10 mouse cellular contexts compared by ENCODE assay signal in genomic region chr5:122208909-122209308, GRCm38 (mm10). TPM values are rescaled to one million over a fixed set of nuclear protein-coding genes. Genes with fewer than 3 reads are reported as not detected.
DNase-seq lines count a peak whose midpoint lies in the region; ATAC-seq and TF ChIP-seq lines count a peak whose summit lies in the region.
"Had no signal": no experiment of that assay in that cellular context is flagged by ENCODE, and none has a peak within 500 bp of the region (broad histone marks: within the 10 kb centered on the region; RNA-seq: fewer than 3 reads in every experiment).

No protein-coding gene starts in this region.

- H3K36me3 ChIP-seq in forebrain, embryonic 10.5 days (replicated peaks) = no peaks in the 10 kb centered on the region
- H3K36me3 ChIP-seq in forebrain, embryonic 15.5 days = no peaks in the 10 kb centered on the region
- H3K36me3 ChIP-seq in kidney, embryonic 16.5 days (ENCODE audit: insufficient read depth, low read length) = no peaks in the 10 kb centered on the region
- peaks cover 5% of the 10 kb centered on the region for H3K36me3 ChIP-seq in splenic B cell, adult 2 months (ENCODE audit: control insufficient read depth, insufficient read depth, low read length, poor library complexity, severe bottlenecking)

- H3K4me2 ChIP-seq in forebrain, embryonic 15.5 days (replicated peaks) = no peak overlapping the region
- peak overlapping the region; percentile 64 for H3K4me2 ChIP-seq in kidney, embryonic 16.5 days (replicated peaks; ENCODE audit: low read depth, low read length)

- no peak for DNase-seq in forebrain, embryonic 10.5 days (ENCODE audit: extremely low spot score, low spot score)
- no peak for DNase-seq in kidney, adult 8-10 months
- DNase-seq in splenic B cell, adult 2 months (ENCODE audit: low read depth, low spot score) = peak; percentile 30
- no peak for DNase-seq in gastrocnemius, postnatal 36 days
- DNase-seq in retina, embryonic 14.5 days (ENCODE audit: low spot score) = no peak
- DNase-seq: cerebellum, postnatal 25 days had no signal

- TF ChIP-seq CTCF in bone marrow, adult 2 months (IDR thresholded peaks at IDR 0.05; ENCODE audit: control insufficient read depth, insufficient read depth, low read length) = no peak

- WGBS in forebrain, embryonic 10.5 days = 38% methylated on average over 6 of the region's 6 CpGs
- 39% methylated on average over 6 of the region's 6 CpGs for WGBS in forebrain, embryonic 15.5 days
- WGBS in kidney, embryonic 16.5 days = 40% methylated on average over 6 of the region's 6 CpGs
- WGBS in bone marrow, adult 2 months = 38% methylated on average over 6 of the region's 6 CpGs

- H3K9ac ChIP-seq in forebrain, embryonic 15.5 days (replicated peaks) = no peak overlapping the region
- H3K9ac ChIP-seq in kidney, embryonic 16.5 days (replicated peaks; ENCODE audit: low read length) = peak overlapping the region; percentile 70; the same call in 1 of the 2 replicates

- no peak for ATAC-seq in forebrain, embryonic 15.5 days (replicated peaks)
- ATAC-seq in kidney, embryonic 16.5 days (ENCODE audit: low FRiP score, low TSS enrichment) = no peak

- peak overlapping the region; percentile 52 for H3K4me3 ChIP-seq in forebrain, embryonic 10.5 days
- no peak overlapping the region for H3K4me3 ChIP-seq in forebrain, embryonic 15.5 days
- no peak overlapping the region for H3K4me3 ChIP-seq in kidney, embryonic 16.5 days (ENCODE audit: low read length)
- no peak overlapping the region for H3K4me3 ChIP-seq in bone marrow, adult 2 months (replicated peaks; ENCODE audit: control insufficient read depth, low read depth, low read length)

- no peak for TF ChIP-seq POLR2A in bone marrow, adult 2 months (IDR thresholded peaks at IDR 0.05; ENCODE audit: borderline replicate concordance, control insufficient read depth, low read depth, low read length)

- H3K27ac ChIP-seq in forebrain, embryonic 10.5 days = peak overlapping the region; percentile 89
- H3K27ac ChIP-seq in forebrain, embryonic 15.5 days (replicated peaks) = no peak overlapping the region
- H3K27ac ChIP-seq in kidney, embryonic 16.5 days (ENCODE audit: low read length) = peak overlapping the region; percentile 79
- peak overlapping the region; percentile 72 for H3K27ac ChIP-seq in bone marrow, adult 2 months (ENCODE audit: control insufficient read depth, insufficient read depth, low read depth, low read length, poor library complexity)
- H3K27ac ChIP-seq: hindbrain, postnatal 0 days had no signal

- no peaks in the 10 kb centered on the region for H3K27me3 ChIP-seq in forebrain, embryonic 10.5 days (ENCODE audit: poor library complexity, severe bottlenecking)
- H3K27me3 ChIP-seq in forebrain, embryonic 15.5 days = no peaks in the 10 kb centered on the region
- no peaks in the 10 kb centered on the region for H3K27me3 ChIP-seq in kidney, embryonic 16.5 days (ENCODE audit: insufficient read depth, low read length)
- no peaks in the 10 kb centered on the region for H3K27me3 ChIP-seq in splenic B cell, adult 2 months (ENCODE audit: control insufficient read depth, insufficient read depth, low read length, poor library complexity, severe bottlenecking)

- no peaks in the 10 kb centered on the region for H3K9me3 ChIP-seq in forebrain, embryonic 10.5 days
- no peaks in the 10 kb centered on the region for H3K9me3 ChIP-seq in forebrain, embryonic 15.5 days
- H3K9me3 ChIP-seq in kidney, embryonic 16.5 days (ENCODE audit: low read length) = no peaks in the 10 kb centered on the region

- peaks cover 26% of the 10 kb centered on the region for H3K4me1 ChIP-seq in forebrain, embryonic 10.5 days
- H3K4me1 ChIP-seq in forebrain, embryonic 15.5 days = peaks cover 5% of the 10 kb centered on the region
- peaks cover 22% of the 10 kb centered on the region for H3K4me1 ChIP-seq in kidney, embryonic 16.5 days (ENCODE audit: insufficient read depth, low read length)
- H3K4me1 ChIP-seq in bone marrow, adult 2 months (ENCODE audit: control insufficient read depth, insufficient read depth, low read length) = peaks cover 17% of the 10 kb centered on the region

- intact Hi-C loops in gastrocnemius, postnatal 36 days (cut with DNase I) = loop anchor here (10.0 kb wide), 1 partner anchor 324 kb away; no protein-coding TSS in a partner anchor

RNA-seq across cellular contexts. Expression of gene Hvcn1, which starts 2.3 kb away (rescaled TPM):
- 13.7 and 14.7 TPM in 2 replicates for polyA plus RNA-seq in forebrain, embryonic 10.5 days (2016; fragmentation: Nextera tagmentation; extraction: Ambion mirVana)
- 1.4 and 1.6 TPM in 2 replicates for polyA plus RNA-seq in forebrain, embryonic 15.5 days (2015; fragmentation: Nextera tagmentation; extraction: Ambion mirVana)
- 14.5 and 14.6 TPM in 2 replicates for polyA plus RNA-seq in kidney, embryonic 16.5 days (2015; fragmentation: Nextera tagmentation; extraction: Ambion mirVana)
- polyA plus RNA-seq in bone marrow, adult 2 months (2011; ENCODE audit: insufficient read depth, insufficient read length, low replicate concordance, missing spikeins) = 18.2 and 30.0 TPM in 2 replicates
- total RNA-seq in gastrocnemius, postnatal 36 days (2021) = under 1 TPM; 0.37 to 0.77 TPM

RNA-seq across cellular contexts. Expression of gene Ppp1cc, which starts 50.8 kb away (rescaled TPM):
- 337 and 341 TPM in 2 replicates for polyA plus RNA-seq in forebrain, embryonic 10.5 days (2016; fragmentation: Nextera tagmentation; extraction: Ambion mirVana)
- 273 and 275 TPM in 2 replicates for polyA plus RNA-seq in forebrain, embryonic 15.5 days (2015; fragmentation: Nextera tagmentation; extraction: Ambion mirVana)
- 269 and 277 TPM in 2 replicates for polyA plus RNA-seq in kidney, embryonic 16.5 days (2015; fragmentation: Nextera tagmentation; extraction: Ambion mirVana)
- polyA plus RNA-seq in bone marrow, adult 2 months (2011; ENCODE audit: insufficient read depth, insufficient read length, low replicate concordance, missing spikeins) = 221 and 312 TPM in 2 replicates
- total RNA-seq in gastrocnemius, postnatal 36 days (2021) = 100 to 1,000 TPM; 138 to 139 TPM

RNA-seq across cellular contexts. Expression of gene Tctn1, which starts 55.4 kb away (rescaled TPM):
- polyA plus RNA-seq in forebrain, embryonic 10.5 days (2016; fragmentation: Nextera tagmentation; extraction: Ambion mirVana) = 5.8 and 6.2 TPM in 2 replicates
- polyA plus RNA-seq in forebrain, embryonic 15.5 days (2015; fragmentation: Nextera tagmentation; extraction: Ambion mirVana) = 4.2 and 4.5 TPM in 2 replicates
- 7.9 and 8.0 TPM in 2 replicates for polyA plus RNA-seq in kidney, embryonic 16.5 days (2015; fragmentation: Nextera tagmentation; extraction: Ambion mirVana)
- polyA plus RNA-seq in bone marrow, adult 2 months (2011; ENCODE audit: insufficient read depth, insufficient read length, low replicate concordance, missing spikeins) = 6.5 and 17.7 TPM in 2 replicates
- 1 to 10 TPM; 1.6 to 2.2 TPM for total RNA-seq in gastrocnemius, postnatal 36 days (2021)
